Mouse (Mus musculus): ENCODE measurements around the gene Sim1. TPM values are rescaled to one million over a fixed set of nuclear protein-coding genes. Genes with fewer than 3 reads are reported as not detected.
A peak's percentile ranks its signal among the peaks of the same experiment; 100 is the strongest.

Gene Sim1
- not detected for polyA plus RNA-seq (2012; fragmentation: generic; extraction: Trizol)
- long read RNA-seq, experiment 1 = 0 reads
- long read RNA-seq, experiment 2 = 0 reads

- Histone ChIP-seq H3K27me3 (ENCODE audit: control insufficient read depth, insufficient read depth, insufficient read length) (no peaks in the 10 kb centered on the region), H3ac (ENCODE audit: control insufficient read depth, insufficient read length, low read depth) (no peak within 1 kb of the TSS), H3K4me3 (ENCODE audit: insufficient read depth, poor library complexity, severe bottlenecking) (no peak within 1 kb of the TSS), H3K79me3 (ENCODE audit: low read depth) (no peaks in the 10 kb centered on the region), H3K36me3 (ENCODE audit: control insufficient read depth, insufficient read depth) (no peaks in the 10 kb centered on the region), H3K79me2 (ENCODE audit: control insufficient read depth, insufficient read depth) (no peaks in the 10 kb centered on the region)
- TF ChIP-seq CTCF (IDR thresholded peaks at IDR 0.05; ENCODE audit: control insufficient read depth, insufficient read depth, insufficient read length) (no peak), MYOG (IDR thresholded peaks at IDR 0.05; ENCODE audit: control insufficient read depth, extremely low read depth, insufficient read length) (no peak), CEBPB (IDR thresholded peaks at IDR 0.05; ENCODE audit: low read depth) (no peak), MAX (IDR thresholded peaks at IDR 0.05) (no peak), MYOD1 (IDR thresholded peaks at IDR 0.05; ENCODE audit: control insufficient read depth, insufficient read length, low read depth) (no peak), USF1 (IDR thresholded peaks at IDR 0.05; ENCODE audit: low read depth) (no peak), FOSL1 (IDR thresholded peaks at IDR 0.05; ENCODE audit: insufficient read depth, low read length, poor library complexity, severe bottlenecking) (no peak)
These were observed at the start of gene Sim1 for GRCm38 (mm10) chr10:50894170-50894991. Gene Sim1, plus strand, starts transcription at chr10:50894754.

- TF ChIP-seq FOSL1 (IDR thresholded peaks at IDR 0.05; ENCODE audit: insufficient read depth, low read length, poor library complexity, severe bottlenecking) (no peak), CEBPB (IDR thresholded peaks at IDR 0.05; ENCODE audit: low read depth) (no peak), MYOD1 (IDR thresholded peaks at IDR 0.05; ENCODE audit: control insufficient read depth, insufficient read length, low read depth) (no peak), MAX (IDR thresholded peaks at IDR 0.05) (no peak), CTCF (IDR thresholded peaks at IDR 0.05; ENCODE audit: control insufficient read depth, insufficient read depth, insufficient read length) (no peak), USF1 (IDR thresholded peaks at IDR 0.05; ENCODE audit: low read depth) (no peak), MYOG (IDR thresholded peaks at IDR 0.05; ENCODE audit: control insufficient read depth, extremely low read depth, insufficient read length) (no peak)
- Histone ChIP-seq H3K36me3 (ENCODE audit: control insufficient read depth, insufficient read depth) (no peaks in the 10 kb centered on the region), H3K79me3 (ENCODE audit: low read depth) (no peaks in the 10 kb centered on the region), H3K27me3 (ENCODE audit: control insufficient read depth, insufficient read depth, insufficient read length) (no peaks in the 10 kb centered on the region), H3K79me2 (ENCODE audit: control insufficient read depth, insufficient read depth) (no peaks in the 10 kb centered on the region), H3ac (ENCODE audit: control insufficient read depth, insufficient read length, low read depth) (no peak overlapping the region), H3K4me3 (ENCODE audit: insufficient read depth, poor library complexity, severe bottlenecking) (no peak overlapping the region)
These were observed 26.4 kb upstream of the Sim1 start for GRCm38 (mm10) chr10:50868202-50868601.

GRCm38 (mm10) chr10:50876952-50877351 lies 17.6 kb upstream of the Sim1 start:
- TF ChIP-seq MYOD1 (IDR thresholded peaks at IDR 0.05; ENCODE audit: control insufficient read depth, insufficient read length, low read depth) (no peak), MAX (IDR thresholded peaks at IDR 0.05) (no peak), FOSL1 (IDR thresholded peaks at IDR 0.05; ENCODE audit: insufficient read depth, low read length, poor library complexity, severe bottlenecking) (no peak)
- H3K79me2 ChIP-seq (ENCODE audit: control insufficient read depth, insufficient read depth) = no peaks in the 10 kb centered on the region

GRCm38 (mm10) chr10:50881476-50882069 lies 13.0 kb upstream of the Sim1 start:
- no peaks in the 10 kb centered on the region for H3K27me3 ChIP-seq (ENCODE audit: control insufficient read depth, insufficient read depth, insufficient read length)
- no peaks in the 10 kb centered on the region for H3K79me3 ChIP-seq (ENCODE audit: low read depth)
- no peak overlapping the region for H3K4me3 ChIP-seq (ENCODE audit: insufficient read depth, poor library complexity, severe bottlenecking)
- TF ChIP-seq CEBPB (IDR thresholded peaks at IDR 0.05; ENCODE audit: low read depth) (no peak), CTCF (IDR thresholded peaks at IDR 0.05; ENCODE audit: control insufficient read depth, insufficient read depth, insufficient read length) (peak; percentile 48), MAX (IDR thresholded peaks at IDR 0.05) (no peak)
- no peaks in the 10 kb centered on the region for H3K79me2 ChIP-seq (ENCODE audit: control insufficient read depth, insufficient read depth)
- H3K36me3 ChIP-seq (ENCODE audit: control insufficient read depth, insufficient read depth) = no peaks in the 10 kb centered on the region
- no peak overlapping the region for H3ac ChIP-seq (ENCODE audit: control insufficient read depth, insufficient read length, low read depth)

More at GRCm38 (mm10) chr10:50876952-50877351, 17.6 kb upstream of the Sim1 start:
- no peaks in the 10 kb centered on the region for H3K36me3 ChIP-seq (ENCODE audit: control insufficient read depth, insufficient read depth)
- no peak overlapping the region for H3K4me3 ChIP-seq (ENCODE audit: insufficient read depth, poor library complexity, severe bottlenecking)
- no peak overlapping the region for H3ac ChIP-seq (ENCODE audit: control insufficient read depth, insufficient read length, low read depth)
- no peaks in the 10 kb centered on the region for H3K79me3 ChIP-seq (ENCODE audit: low read depth)
- H3K27me3 ChIP-seq (ENCODE audit: control insufficient read depth, insufficient read depth, insufficient read length) = no peaks in the 10 kb centered on the region

GRCm38 (mm10) chr10:50882366-50882765 lies 12.2 kb upstream of the Sim1 start:
- TF ChIP-seq MYOD1 (IDR thresholded peaks at IDR 0.05; ENCODE audit: control insufficient read depth, insufficient read length, low read depth) (no peak), FOSL1 (IDR thresholded peaks at IDR 0.05; ENCODE audit: insufficient read depth, low read length, poor library complexity, severe bottlenecking) (no peak), MYOG (IDR thresholded peaks at IDR 0.05; ENCODE audit: control insufficient read depth, extremely low read depth, insufficient read length) (no peak), MAX (IDR thresholded peaks at IDR 0.05) (no peak), CTCF (IDR thresholded peaks at IDR 0.05; ENCODE audit: control insufficient read depth, insufficient read depth, insufficient read length) (no peak), USF1 (IDR thresholded peaks at IDR 0.05; ENCODE audit: low read depth) (no peak), CEBPB (IDR thresholded peaks at IDR 0.05; ENCODE audit: low read depth) (no peak)
- H3K79me3 ChIP-seq (ENCODE audit: low read depth) = no peaks in the 10 kb centered on the region
- no peak overlapping the region for H3K4me3 ChIP-seq (ENCODE audit: insufficient read depth, poor library complexity, severe bottlenecking)
- no peaks in the 10 kb centered on the region for H3K27me3 ChIP-seq (ENCODE audit: control insufficient read depth, insufficient read depth, insufficient read length)
- no peaks in the 10 kb centered on the region for H3K36me3 ChIP-seq (ENCODE audit: control insufficient read depth, insufficient read depth)
- no peaks in the 10 kb centered on the region for H3K79me2 ChIP-seq (ENCODE audit: control insufficient read depth, insufficient read depth)
- H3ac ChIP-seq (ENCODE audit: control insufficient read depth, insufficient read length, low read depth) = no peak overlapping the region

All from C2C12 (cell line).